Mouse (Mus musculus): ENCODE results near the gene Grn.
A peak's percentile ranks its signal among the peaks of the same experiment; 100 is the strongest.

Gene Grn

DNA sequence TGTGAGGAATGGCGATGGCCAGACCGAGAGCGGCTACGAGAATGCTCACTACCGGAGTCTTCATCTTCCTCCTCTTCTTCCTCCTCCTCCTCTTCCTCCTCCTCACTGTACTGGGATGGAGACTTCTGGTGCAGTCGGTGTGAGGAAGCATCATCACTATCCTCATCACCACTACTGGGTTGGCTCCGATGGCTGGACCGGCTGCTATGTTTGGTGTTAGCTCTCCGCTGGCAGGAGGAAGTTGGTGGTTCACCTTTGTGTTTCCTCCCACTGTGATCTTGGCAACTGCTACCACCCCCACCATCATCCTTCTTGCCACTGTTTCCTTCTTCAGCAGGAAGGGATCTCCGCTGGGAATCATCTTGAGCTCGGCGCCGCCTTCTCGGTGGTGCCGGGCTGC lies 50.0 kb downstream of the Grn start:
- DNase-seq (ENCODE audit: low read depth): no peak

- DNase-seq (ENCODE audit: low read depth): peak; percentile 46
Measured at GRCm38 (mm10) chr11:102480897-102481296, 50.8 kb downstream of the Grn start.

DNA sequence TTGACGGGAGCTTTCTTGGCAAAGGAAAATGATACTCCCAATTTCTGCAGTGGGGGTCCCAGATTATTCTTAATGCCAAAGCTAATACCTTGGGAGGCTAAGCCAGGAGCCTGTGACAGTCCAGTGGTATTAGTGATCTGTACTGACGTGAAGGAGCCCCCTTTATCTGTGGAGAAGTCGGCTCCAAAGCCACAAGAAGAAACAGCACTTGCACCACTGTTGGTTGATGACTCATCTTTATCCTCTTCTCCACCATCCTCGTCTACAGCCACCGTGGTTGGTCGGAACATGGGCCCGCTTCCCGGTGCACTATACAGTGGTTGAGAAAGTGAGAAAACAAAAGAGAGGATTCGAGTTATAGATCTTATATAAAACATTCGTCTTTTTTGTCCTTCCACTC lies 51.7 kb downstream of the Grn start:
- DNase-seq (ENCODE audit: low read depth): peak; percentile 88

Measured in 416B (cell line).